Mouse (Mus musculus) forebrain, embryonic 14.5 days (tissue): Measurements from ENCODE around the gene Fxyd3. TPM values are rescaled to one million over a fixed set of nuclear protein-coding genes. Genes with fewer than 3 reads are reported as not detected.

Source experiments
- ATAC-seq: fragments of 200-750 bp; cut with Nextera tagmentation; 2 replicates; pipeline ENCODE4 v1.8.0; 2017; ENCODE audit warnings: mild to moderate bottlenecking, moderate library complexity
- DNase-seq: peaks from one replicate; pipeline ENCODE4 v3.0.0-alpha.2; 2015; ENCODE audit warnings: low spot score
- H3K27ac ChIP-seq: fragments of 300-500 bp; sonication (generic); 2 replicates; pipeline ENCODE4 v1.5.1; 2014; ENCODE audit warnings: low read depth, mild to moderate bottlenecking, control low read depth, low read length, moderate library complexity
- H3K27me3 ChIP-seq: fragments of 300-500 bp; sonication (generic); replicated peaks from 2 replicates; pipeline ENCODE4 v1.6.1; 2014; ENCODE audit warnings: low read length, control low read depth, mixed read lengths; ENCODE audit not compliant: control insufficient read depth, insufficient read depth
- H3K36me3 ChIP-seq: fragments of 300-500 bp; sonication (generic); 2 replicates; pipeline ENCODE4 v1.6.1; 2014; ENCODE audit warnings: low read length, control low read depth; ENCODE audit not compliant: control insufficient read depth, insufficient read depth
- H3K4me1 ChIP-seq: fragments of 300-500 bp; sonication (generic); 2 replicates; pipeline ENCODE4 v1.6.1; 2014; ENCODE audit warnings: antibody characterized with exemption, low read length, control low read depth; ENCODE audit not compliant: control insufficient read depth, insufficient read depth
- H3K4me2 ChIP-seq: fragments of 300-500 bp; sonication (generic); 2 replicates; pipeline ENCODE4 v1.6.1; 2014; ENCODE audit warnings: mild to moderate bottlenecking, control low read depth, low read length
- H3K4me3 ChIP-seq: fragments of 300-500 bp; sonication (generic); 2 replicates; pipeline ENCODE4 v1.5.1; 2014; ENCODE audit warnings: low read depth, low read length, control low read depth
- H3K9ac ChIP-seq: fragments of 300-500 bp; sonication (generic); 2 replicates; pipeline ENCODE4 v1.6.1; 2014; ENCODE audit warnings: mild to moderate bottlenecking, low read length, control low read depth, moderate library complexity
- H3K9me3 ChIP-seq: fragments of 300-500 bp; sonication (generic); replicated peaks from 2 replicates; pipeline ENCODE4 v1.6.1; 2016; ENCODE audit warnings: low read length, control low read depth, mixed read lengths; ENCODE audit not compliant: control insufficient read depth
- WGBS: fragments of 180-500 bp; shearing (Covaris S2); extraction: QIAGEN DNeasy Blood & Tissue Kit; methylation state at CpG from one replicate; pipeline ENCODE4 v1.1.7; 2014; 5-methylcytosine and 5-hydroxymethylcytosine counted together
- polyA plus RNA-seq: library from polyadenylated mRNA; unstranded; fragments of >200 nt; fragmentation: Nextera tagmentation; extraction: Ambion mirVana; gene quantifications from 2 replicates; pipeline ENCODE4 v1.2.1, GENCODE M21; 2014

Gene Fxyd3
- polyA plus RNA-seq, 1 experiment from 2014 or later = not detected

DNA sequence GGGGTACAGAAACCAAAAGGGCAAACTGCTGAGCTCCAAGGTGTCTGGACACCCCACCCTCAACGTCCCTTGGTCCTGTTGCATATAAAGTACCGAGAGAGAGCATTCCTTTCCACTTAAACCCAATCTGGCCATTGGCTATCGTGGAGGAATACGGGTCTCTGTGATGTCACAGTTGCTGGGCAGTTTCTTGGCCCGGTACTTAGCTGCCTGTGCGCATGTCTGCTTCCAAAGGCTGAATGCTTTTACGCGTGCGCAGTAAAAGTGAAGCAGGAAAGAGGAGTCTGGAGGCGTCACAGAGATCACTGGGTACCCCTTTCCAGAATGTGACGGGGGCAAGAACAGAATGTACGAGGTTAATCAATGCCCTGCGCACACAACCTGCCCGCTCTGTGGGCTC, 7.0 kb downstream of the Fxyd3 start:
- no peak overlapping the region for H3K4me3 ChIP-seq
- no peak overlapping the region for H3K9ac ChIP-seq
- H3K9me3 ChIP-seq = no peaks in the 10 kb centered on the region
- WGBS = 88% methylated on average over 14 of the region's 14 CpGs
- no peaks in the 10 kb centered on the region for H3K27me3 ChIP-seq
- H3K4me2 ChIP-seq = no peak overlapping the region
- ATAC-seq (no peak), DNase-seq (no peak)
- no peaks in the 10 kb centered on the region for H3K36me3 ChIP-seq
- no peak overlapping the region for H3K27ac ChIP-seq
- no peaks in the 10 kb centered on the region for H3K4me1 ChIP-seq

DNA sequence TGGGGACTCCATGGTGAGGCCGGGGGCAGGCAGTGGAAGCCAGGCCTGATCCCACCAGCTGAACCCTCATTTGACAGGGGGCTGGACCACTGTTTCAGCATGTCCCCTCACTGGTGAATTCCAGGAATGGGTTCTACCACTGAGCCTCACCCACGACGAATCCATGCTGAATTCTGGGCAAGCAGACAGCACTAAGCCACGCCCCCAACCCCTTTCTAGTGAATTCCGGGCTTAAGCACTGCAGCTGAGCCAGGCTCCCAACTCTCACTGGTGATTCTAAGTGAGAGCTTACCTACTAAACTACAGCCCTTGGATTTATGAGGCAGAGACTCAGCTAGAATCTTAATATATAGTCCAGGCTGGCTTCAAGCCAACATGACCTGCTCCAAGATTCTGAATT, 8.7 kb downstream of the Fxyd3 start:
- ATAC-seq = no peak
- Histone ChIP-seq H3K4me2 (no peak overlapping the region), H3K9me3 (no peaks in the 10 kb centered on the region), H3K27ac (no peak overlapping the region), H3K4me1 (no peaks in the 10 kb centered on the region), H3K4me3 (no peak overlapping the region), H3K9ac (no peak overlapping the region), H3K36me3 (no peaks in the 10 kb centered on the region), H3K27me3 (no peaks in the 10 kb centered on the region)
- peak; percentile 49 for DNase-seq
- WGBS = 34% methylated on average over 5 of the region's 5 CpGs

DNA sequence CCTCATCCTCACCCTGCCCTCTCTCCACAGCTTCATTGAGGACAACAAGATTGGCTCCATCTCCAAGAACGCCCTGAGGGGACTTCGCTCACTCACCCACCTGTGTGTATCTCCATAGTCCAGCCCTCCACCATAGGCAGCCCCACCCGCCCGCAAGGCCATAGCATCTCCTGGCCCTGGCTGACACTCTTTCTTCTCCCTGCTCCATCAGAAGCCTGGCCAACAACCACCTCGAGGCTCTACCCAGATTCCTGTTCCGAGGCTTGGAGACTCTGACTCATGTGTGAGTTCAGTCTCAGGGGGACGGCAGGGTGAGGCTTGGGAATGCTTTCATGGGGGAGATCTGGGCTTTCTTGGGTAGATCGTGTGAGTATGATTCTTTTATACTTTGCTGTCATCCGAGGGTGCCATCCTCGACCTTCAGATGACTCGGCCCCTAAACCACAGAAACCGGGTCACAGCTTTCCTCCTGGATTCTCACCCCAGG, 13.4 kb downstream of the Fxyd3 start:
- no peak overlapping the region for H3K4me3 ChIP-seq
- no peak overlapping the region for H3K9ac ChIP-seq
- no peak for ATAC-seq
- H3K4me1 ChIP-seq = no peaks in the 10 kb centered on the region
- no peaks in the 10 kb centered on the region for H3K36me3 ChIP-seq
- WGBS = 86% methylated on average over 12 of the region's 12 CpGs
- no peaks in the 10 kb centered on the region for H3K9me3 ChIP-seq
- no peaks in the 10 kb centered on the region for H3K27me3 ChIP-seq
- DNase-seq = no peak
- no peak overlapping the region for H3K4me2 ChIP-seq
- H3K27ac ChIP-seq = no peak overlapping the region

DNA sequence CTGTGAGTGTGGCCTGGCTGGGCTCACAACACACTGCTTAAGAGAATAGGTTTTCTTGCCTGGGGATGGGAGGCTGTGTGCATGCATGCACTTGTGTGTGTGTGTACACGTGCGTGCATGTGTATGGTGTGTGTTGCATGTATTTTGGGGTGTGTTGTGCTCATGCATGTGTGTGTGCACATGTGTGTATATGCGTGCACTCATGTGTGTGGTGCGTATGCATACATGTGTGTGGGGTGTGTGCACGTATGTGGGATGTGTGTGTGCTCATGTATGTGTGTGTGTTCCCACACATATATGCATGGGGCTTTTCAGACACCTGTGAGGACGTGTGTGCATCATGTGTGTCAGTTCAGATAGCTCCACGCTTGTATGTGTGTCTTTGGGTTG, 15.9 kb downstream of the Fxyd3 start:
- H3K4me1 ChIP-seq = no peaks in the 10 kb centered on the region
- H3K9me3 ChIP-seq = no peaks in the 10 kb centered on the region
- DNase-seq (no peak), ATAC-seq (no peak)
- no peaks in the 10 kb centered on the region for H3K36me3 ChIP-seq
- H3K27me3 ChIP-seq = no peaks in the 10 kb centered on the region
- WGBS = 82% methylated on average over 7 of the region's 7 CpGs
- no peak overlapping the region for H3K9ac ChIP-seq
- H3K27ac ChIP-seq = no peak overlapping the region
- no peak overlapping the region for H3K4me2 ChIP-seq
- H3K4me3 ChIP-seq = no peak overlapping the region

DNA sequence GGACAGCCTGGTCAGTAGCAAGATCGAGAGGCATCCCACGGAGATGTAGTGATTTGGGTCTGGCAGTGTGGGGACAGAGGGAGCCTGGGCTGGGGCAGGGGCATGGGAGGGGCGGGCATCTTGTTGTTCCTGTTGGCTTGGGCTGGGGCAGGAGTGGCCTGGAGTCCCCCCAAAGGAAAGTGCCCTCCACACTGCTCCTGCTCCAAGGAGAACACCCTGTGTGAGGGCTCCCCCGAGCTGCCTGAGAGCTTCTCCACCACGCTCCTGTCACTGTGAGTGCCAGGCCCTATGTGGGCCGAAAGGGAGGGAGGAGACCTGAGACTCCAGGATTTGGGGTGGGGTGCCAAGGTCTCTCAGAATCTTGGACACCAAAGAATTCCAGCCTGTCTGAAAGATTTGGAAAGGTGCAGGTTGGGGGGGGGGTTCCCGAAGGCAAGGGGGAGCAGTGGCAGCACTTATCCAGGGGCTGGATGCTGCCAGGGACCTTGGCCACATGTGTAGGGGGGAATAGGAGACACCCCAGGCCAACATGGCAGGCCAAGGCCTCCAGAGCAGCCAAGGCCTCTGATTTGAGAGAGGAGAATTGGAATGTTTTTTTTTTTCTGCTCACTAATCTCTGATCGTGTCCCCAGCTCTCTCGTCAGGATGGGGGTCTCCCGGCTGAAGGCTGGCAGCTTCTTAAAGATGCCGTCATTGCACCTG, 16.4 kb downstream of the Fxyd3 start:
- Histone ChIP-seq H3K4me2 (no peak overlapping the region), H3K4me1 (no peaks in the 10 kb centered on the region), H3K27me3 (no peaks in the 10 kb centered on the region), H3K36me3 (no peaks in the 10 kb centered on the region), H3K9me3 (no peaks in the 10 kb centered on the region), H3K4me3 (no peak overlapping the region), H3K9ac (no peak overlapping the region), H3K27ac (no peak overlapping the region)
- no peak for ATAC-seq
- DNase-seq = no peak
- 62% methylated on average over 11 of the region's 11 CpGs for WGBS

DNA sequence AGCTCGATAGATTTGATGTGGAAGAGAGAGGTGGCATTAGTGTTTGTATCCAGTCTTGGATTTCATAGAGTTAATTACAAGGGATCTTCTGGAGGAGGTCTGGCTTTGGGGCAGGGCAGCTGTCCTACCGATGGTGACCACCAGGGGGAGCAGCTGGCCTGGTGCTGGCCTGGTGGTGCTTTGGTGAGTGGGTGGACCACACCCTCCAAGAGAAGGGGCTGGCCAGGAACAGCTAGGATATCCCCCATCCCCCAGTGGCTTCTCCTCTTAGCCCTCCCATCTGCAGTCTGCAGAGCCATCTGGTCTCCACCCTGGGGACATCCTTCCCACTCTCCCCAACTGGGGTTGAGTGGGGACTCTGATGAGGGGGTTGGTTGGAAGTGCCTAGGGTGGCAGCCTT, 17.4 kb downstream of the Fxyd3 start, which contains the start of gene Lgi4:
Lgi4 (plus strand) TSS at position 235 of the 400 bp plus-strand sequence.
- DNase-seq (peak; percentile 62), ATAC-seq (peak; percentile 82)
- Histone ChIP-seq H3K27me3 (0 out of 2 replicates have a peak, but pooled peaks cover under 1% of the 10 kb centered on the region), H3K36me3 (no peaks in the 10 kb centered on the region), H3K9ac (no peak within 1 kb of the TSS), H3K27ac (no peak within 1 kb of the TSS), H3K9me3 (no peaks in the 10 kb centered on the region), H3K4me2 (no peak within 1 kb of the TSS), H3K4me3 (no peak within 1 kb of the TSS), H3K4me1 (no peaks in the 10 kb centered on the region)
- WGBS = 7% methylated on average over 2 of the region's 2 CpGs

DNA sequence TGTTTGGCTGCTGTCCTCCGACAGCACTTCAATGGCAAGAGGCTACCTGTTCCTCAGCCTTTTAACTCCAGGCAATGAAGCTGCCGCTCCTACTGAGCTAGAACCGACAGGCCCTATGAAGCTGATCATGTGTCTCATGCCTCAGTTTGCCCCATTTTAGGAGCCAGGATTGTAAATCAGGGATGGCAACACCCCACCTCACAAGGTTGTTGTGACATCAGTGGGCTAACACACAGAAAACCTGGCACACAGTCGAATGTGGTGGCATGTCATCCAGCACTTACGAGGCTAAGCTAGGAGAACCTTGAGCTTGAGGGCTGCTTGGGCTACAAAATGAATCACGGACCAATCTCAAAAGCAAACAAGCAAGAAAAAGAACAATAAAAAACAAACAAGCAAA, 18.3 kb downstream of the Fxyd3 start:
- H3K9me3 ChIP-seq = no peaks in the 10 kb centered on the region
- H3K4me2 ChIP-seq = no peak overlapping the region
- no peaks in the 10 kb centered on the region for H3K4me1 ChIP-seq
- WGBS = 84% methylated on average over 6 of the region's 6 CpGs
- ATAC-seq (no peak), DNase-seq (no peak)
- H3K27me3 ChIP-seq = peaks cover 10% of the 10 kb centered on the region
- no peak overlapping the region for H3K9ac ChIP-seq
- no peak overlapping the region for H3K27ac ChIP-seq
- no peaks in the 10 kb centered on the region for H3K36me3 ChIP-seq
- no peak overlapping the region for H3K4me3 ChIP-seq

DNA sequence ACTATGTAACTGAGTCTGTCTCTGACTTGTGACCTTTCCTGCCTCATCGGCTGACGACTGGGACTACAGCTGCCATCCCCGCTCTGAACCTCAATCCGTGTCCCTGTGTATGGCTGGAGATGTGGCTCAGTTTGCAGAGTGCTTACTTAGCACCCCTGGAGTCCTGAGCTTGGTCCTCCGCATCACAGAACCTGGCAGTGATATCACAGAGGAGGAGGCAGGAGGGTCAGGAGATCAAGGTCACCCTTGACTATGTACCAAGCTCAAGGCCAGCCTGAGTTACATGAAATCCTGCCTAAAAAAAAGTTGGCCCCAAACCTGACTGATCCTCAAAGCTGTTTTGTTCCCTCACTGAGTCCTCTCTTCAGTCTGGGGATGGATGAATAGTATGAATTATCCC, 18.8 kb downstream of the Fxyd3 start:
- peaks cover 15% of the 10 kb centered on the region for H3K27me3 ChIP-seq
- no peak overlapping the region for H3K4me2 ChIP-seq
- ATAC-seq (no peak), DNase-seq (no peak)
- no peaks in the 10 kb centered on the region for H3K36me3 ChIP-seq
- no peaks in the 10 kb centered on the region for H3K4me1 ChIP-seq
- H3K9me3 ChIP-seq = no peaks in the 10 kb centered on the region
- WGBS = 77% methylated on average over 5 of the region's 5 CpGs
- H3K9ac ChIP-seq = no peak overlapping the region
- H3K4me3 ChIP-seq = no peak overlapping the region
- H3K27ac ChIP-seq = no peak overlapping the region

DNA sequence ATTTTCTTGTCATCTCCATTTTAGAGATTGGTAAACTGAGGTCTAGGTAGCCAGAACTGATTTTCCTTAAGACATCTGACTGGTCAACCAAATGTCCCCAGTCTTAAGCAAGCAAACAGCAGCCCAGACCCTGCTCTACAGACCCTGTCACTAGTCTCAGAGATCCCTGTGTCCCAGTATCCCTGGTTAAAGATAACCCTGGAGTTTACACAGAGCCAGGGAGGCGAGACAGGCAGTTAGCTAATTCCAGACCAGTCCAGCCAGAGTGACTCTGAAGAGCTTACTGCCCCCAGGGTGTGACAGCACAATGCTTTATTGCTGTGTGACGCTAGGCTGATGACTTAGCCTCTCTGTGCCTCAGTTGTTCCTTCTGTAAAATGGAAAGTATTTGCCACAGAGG, 19.4 kb downstream of the Fxyd3 start, which contains the start of gene Fxyd1:
Fxyd1 (minus strand) TSS at position 129 of the 400 bp plus-strand sequence.
- DNase-seq = no peak
- no peak for ATAC-seq
- Histone ChIP-seq H3K9me3 (no peaks in the 10 kb centered on the region), H3K4me2 (no peak within 1 kb of the TSS), H3K4me1 (no peaks in the 10 kb centered on the region), H3K36me3 (no peaks in the 10 kb centered on the region), H3K9ac (no peak within 1 kb of the TSS), H3K4me3 (no peak within 1 kb of the TSS), H3K27ac (no peak within 1 kb of the TSS), H3K27me3 (peaks cover 21% of the 10 kb centered on the region)
- 65% methylated on average over 2 of the region's 2 CpGs for WGBS
